In the genomic region with DNA sequence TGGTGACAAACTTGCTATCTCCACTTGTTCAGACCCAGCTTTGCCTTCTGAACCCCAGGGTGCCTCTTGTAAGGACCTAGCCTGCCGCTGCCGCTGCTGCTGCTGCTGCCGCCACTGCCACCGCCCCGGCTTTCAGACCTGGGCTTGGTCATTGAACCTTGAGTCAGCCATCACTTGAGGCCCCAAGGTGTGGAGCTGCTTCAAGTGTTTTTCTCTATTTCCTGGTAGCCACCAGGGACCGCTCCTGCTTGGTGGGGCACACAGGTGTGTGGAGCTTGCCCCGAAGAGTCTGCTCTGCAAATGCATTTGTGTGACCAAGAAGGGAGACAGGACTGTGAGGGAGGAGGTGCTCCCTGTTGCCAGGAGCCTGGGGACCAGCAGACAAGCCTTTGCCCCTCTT, we compare ENCODE assay signal across 18 mouse cellular contexts.
"Had no signal": no experiment of that assay in that cellular context is flagged by ENCODE, and none has a peak within 500 bp of the region (broad histone marks: within the 10 kb centered on the region; RNA-seq: fewer than 3 reads in every experiment).

No protein-coding gene starts in this region.

- H3K4me2 ChIP-seq: kidney, embryonic 15.5 days; limb, embryonic 12.5 days; limb, embryonic 15.5 days; liver, embryonic 11.5 days; lung, embryonic 14.5 days; midbrain, embryonic 11.5 days; neural tube, embryonic 13.5 days had no signal

- H3K9ac ChIP-seq: kidney, embryonic 15.5 days; limb, embryonic 12.5 days; limb, embryonic 15.5 days; liver, embryonic 14.5 days; liver, postnatal 0 days; lung, embryonic 14.5 days; neural tube, embryonic 13.5 days had no signal

- H3K27ac ChIP-seq: kidney, embryonic 15.5 days; limb, embryonic 15.5 days; liver, embryonic 14.5 days; neural tube, embryonic 13.5 days had no signal

- DNase-seq: kidney, adult 11 months; kidney, adult 8-10 months; kidney, postnatal 10 days; kidney, postnatal 36 days; layer of hippocampus, postnatal 36 days; left cerebral cortex, postnatal 4 days; liver, postnatal 0 days; lung, embryonic 14.5 days; lung, postnatal 10 days; lung, postnatal 36 days; thymus, postnatal 25 days had no signal

- H3K27me3 ChIP-seq: kidney, embryonic 15.5 days; limb, embryonic 12.5 days; limb, embryonic 15.5 days; neural tube, embryonic 13.5 days had no signal

- ATAC-seq: liver, postnatal 0 days had no signal

- H3K4me3 ChIP-seq: kidney, embryonic 15.5 days; limb, embryonic 12.5 days; limb, embryonic 15.5 days; neural tube, embryonic 13.5 days had no signal

- H3K9me3 ChIP-seq: kidney, embryonic 15.5 days; limb, embryonic 12.5 days; limb, embryonic 15.5 days; neural tube, embryonic 13.5 days had no signal
